Mouse (Mus musculus): Measurements from ENCODE around the gene Stxbp6.

DNA sequence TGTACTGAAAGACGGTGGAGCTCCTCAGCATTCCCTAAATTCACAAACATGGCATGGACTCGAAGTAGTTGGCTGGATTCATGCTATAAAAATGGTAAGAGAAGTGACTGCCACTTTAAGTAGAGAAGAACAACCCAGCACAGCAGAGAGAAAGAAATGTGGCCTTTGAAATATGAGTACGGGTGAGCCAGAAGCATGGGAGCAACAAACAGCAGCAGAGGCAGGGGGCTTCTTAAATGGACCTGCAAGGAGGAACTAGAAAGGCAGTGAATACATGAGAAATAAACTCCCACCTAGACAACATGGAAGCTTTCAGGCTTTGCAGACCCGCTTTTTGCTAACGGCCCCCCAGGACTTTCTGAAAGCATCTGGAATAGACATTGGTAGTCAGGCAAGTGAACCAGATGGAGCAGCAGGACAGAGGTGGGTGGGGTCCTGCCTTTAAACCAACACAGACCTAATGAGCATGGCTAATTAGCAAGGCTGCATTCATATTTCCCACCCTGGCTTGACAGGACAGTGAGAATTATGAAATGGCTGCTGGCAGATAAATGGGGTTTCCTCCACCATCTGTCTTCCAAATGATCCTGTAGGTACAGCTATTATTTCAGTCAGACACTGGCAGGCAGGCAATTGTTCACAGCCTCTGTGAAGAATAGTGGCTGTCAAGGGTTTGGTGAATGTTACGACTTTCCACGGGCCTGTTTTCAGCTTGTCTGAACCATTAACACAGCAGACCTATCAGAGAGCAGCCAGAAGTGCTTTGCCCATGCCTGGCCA, 234.7 kb downstream of the Stxbp6 start:
- TF ChIP-seq CTCF (IDR thresholded peaks at IDR 0.05; ENCODE audit: low read depth), result no peak
- no peak for TF ChIP-seq EP300 (IDR thresholded peaks at IDR 0.05; ENCODE audit: low read depth)

All from liver, postnatal 0 days (tissue).